ENCODE assay signal across 10 mouse cellular contexts in genomic region chr3:67344599-67344998, GRCm38 (mm10). TPM values are rescaled to one million over a fixed set of nuclear protein-coding genes. Genes with fewer than 3 reads are reported as not detected.
DNase-seq lines count a peak whose midpoint lies in the region; ATAC-seq and TF ChIP-seq lines count a peak whose summit lies in the region.
"Had no signal": no experiment of that assay in that cellular context is flagged by ENCODE, and none has a peak within 500 bp of the region (broad histone marks: within the 10 kb centered on the region; RNA-seq: fewer than 3 reads in every experiment).

No protein-coding gene starts in this region.

- no peak for ATAC-seq in kidney, embryonic 16.5 days (ENCODE audit: low FRiP score, low TSS enrichment)
- no peak; the same call in 1 of the 2 replicates for ATAC-seq in midbrain, embryonic 14.5 days (ENCODE audit: low FRiP score, low TSS enrichment)

- H3K4me2 ChIP-seq in kidney, embryonic 16.5 days (replicated peaks; ENCODE audit: low read depth, low read length) = no peak overlapping the region
- H3K4me2 ChIP-seq in midbrain, embryonic 14.5 days (ENCODE audit: low read length) = no peak overlapping the region
- H3K4me2 ChIP-seq: embryonic facial prominence, embryonic 15.5 days had no signal

- H3K27me3 ChIP-seq in kidney, adult 2 months (replicated peaks; ENCODE audit: control insufficient read depth, insufficient read depth, low read length) = no peaks in the 10 kb centered on the region
- H3K27me3 ChIP-seq in kidney, embryonic 16.5 days (ENCODE audit: insufficient read depth, low read length) = no peaks in the 10 kb centered on the region
- no peaks in the 10 kb centered on the region for H3K27me3 ChIP-seq in midbrain, embryonic 14.5 days (ENCODE audit: control insufficient read depth, insufficient read depth, low read length)
- no peaks in the 10 kb centered on the region for H3K27me3 ChIP-seq in thymus, adult 2 months (ENCODE audit: control insufficient read depth, insufficient read depth, low read length)
- H3K27me3 ChIP-seq: embryonic facial prominence, embryonic 15.5 days; megakaryocyte, embryonic 14.5 days had no signal

- H3K36me3 ChIP-seq in kidney, adult 2 months (ENCODE audit: control insufficient read depth, insufficient read depth, low read length) = no peaks in the 10 kb centered on the region
- no peaks in the 10 kb centered on the region for H3K36me3 ChIP-seq in kidney, embryonic 16.5 days (ENCODE audit: insufficient read depth, low read length)
- H3K36me3 ChIP-seq in midbrain, embryonic 14.5 days (ENCODE audit: control insufficient read depth, insufficient read depth, low read length) = no peaks in the 10 kb centered on the region
- H3K36me3 ChIP-seq in thymus, adult 2 months (ENCODE audit: control insufficient read depth, insufficient read depth, low read length) = no peaks in the 10 kb centered on the region
- H3K36me3 ChIP-seq: embryonic facial prominence, embryonic 15.5 days had no signal

- H3K9me3 ChIP-seq in kidney, embryonic 16.5 days (ENCODE audit: low read length) = no peaks in the 10 kb centered on the region
- H3K9me3 ChIP-seq in midbrain, embryonic 14.5 days (ENCODE audit: control insufficient read depth, low read length) = no peaks in the 10 kb centered on the region
- H3K9me3 ChIP-seq: embryonic facial prominence, embryonic 15.5 days; megakaryocyte, embryonic 14.5 days had no signal

- H3K27ac ChIP-seq in kidney, adult 2 months (ENCODE audit: insufficient read depth, low read depth, low read length) = no peak overlapping the region
- no peak overlapping the region for H3K27ac ChIP-seq in kidney, embryonic 16.5 days (ENCODE audit: low read length)
- no peak overlapping the region for H3K27ac ChIP-seq in midbrain, embryonic 14.5 days (replicated peaks; ENCODE audit: low read depth, low read length)
- H3K27ac ChIP-seq in thymus, adult 2 months (ENCODE audit: control insufficient read depth, insufficient read depth, low read length) = no peak overlapping the region
- H3K27ac ChIP-seq: embryonic facial prominence, embryonic 15.5 days had no signal

- peak; percentile 60 for TF ChIP-seq CTCF in kidney, adult 2 months (conservative IDR thresholded peaks at IDR 0.05; ENCODE audit: insufficient read depth, insufficient read length, low read depth, low read length)
- TF ChIP-seq CTCF in thymus, adult 2 months (IDR thresholded peaks at IDR 0.05; ENCODE audit: borderline replicate concordance, control insufficient read depth, extremely low read depth, insufficient read depth, low read length, poor library complexity) = no peak

- WGBS in kidney, adult 2 months = 12% methylated on average over 2 of the region's 2 CpGs
- WGBS in kidney, embryonic 16.5 days = 4% methylated on average over 2 of the region's 2 CpGs
- 4% methylated on average over 2 of the region's 2 CpGs for WGBS in midbrain, embryonic 14.5 days
- 49% methylated on average over 2 of the region's 2 CpGs for WGBS in thymus, adult 2 months

- peak; percentile 53 for DNase-seq in kidney, adult 2 months
- peak; percentile 74 for DNase-seq in MN1 (ENCODE audit: low spot score)
- peak; percentile 48 to 74 for DNase-seq in cerebellum, postnatal 25 days
- peak; percentile 53 to 70 for DNase-seq in heart, postnatal 14 days
- DNase-seq in layer of hippocampus, postnatal 36 days = peak; percentile 16 to 51
- DNase-seq in midbrain, embryonic 14.5 days = peak; percentile 86
- DNase-seq in thymus, adult 2 months = peak; percentile 55

- TF ChIP-seq POLR2A in kidney, adult 2 months (IDR thresholded peaks at IDR 0.05; ENCODE audit: low read depth, low read length) = no peak
- no peak for TF ChIP-seq POLR2A in thymus, adult 2 months (IDR thresholded peaks at IDR 0.05; ENCODE audit: control insufficient read depth, extremely low read depth, insufficient read depth, low read length, poor library complexity)

- intact Hi-C loops in heart, postnatal 14 days (cut with DNase I) = loop anchor here (1.0 to 10.0 kb wide), 3 partner anchors 370 to 1012 kb away; no protein-coding TSS in a partner anchor

- H3K4me3 ChIP-seq in kidney, adult 2 months (ENCODE audit: insufficient read depth, low read depth, low read length) = no peak overlapping the region
- H3K4me3 ChIP-seq in kidney, embryonic 16.5 days (ENCODE audit: low read length) = no peak overlapping the region
- no peak overlapping the region for H3K4me3 ChIP-seq in midbrain, embryonic 14.5 days (replicated peaks; ENCODE audit: low read depth, low read length)
- no peak overlapping the region for H3K4me3 ChIP-seq in thymus, adult 2 months (ENCODE audit: control insufficient read depth, insufficient read depth, low read length)
- H3K4me3 ChIP-seq: embryonic facial prominence, embryonic 15.5 days; megakaryocyte, embryonic 14.5 days had no signal

- H3K4me1 ChIP-seq in kidney, adult 2 months (ENCODE audit: control insufficient read depth, insufficient read depth, low read length) = no peaks in the 10 kb centered on the region
- no peaks in the 10 kb centered on the region for H3K4me1 ChIP-seq in kidney, embryonic 16.5 days (ENCODE audit: insufficient read depth, low read length)
- peaks cover 3% of the 10 kb centered on the region; the same call in 1 of the 2 replicates for H3K4me1 ChIP-seq in midbrain, embryonic 14.5 days (ENCODE audit: control insufficient read depth, insufficient read depth, low read length)
- H3K4me1 ChIP-seq in thymus, adult 2 months (replicated peaks; ENCODE audit: control insufficient read depth, insufficient read depth, low read length) = no peaks in the 10 kb centered on the region
- H3K4me1 ChIP-seq: embryonic facial prominence, embryonic 15.5 days; megakaryocyte, embryonic 14.5 days had no signal

- H3K9ac ChIP-seq in kidney, embryonic 16.5 days (replicated peaks; ENCODE audit: low read length) = no peak overlapping the region
- H3K9ac ChIP-seq in midbrain, embryonic 14.5 days (replicated peaks; ENCODE audit: low read length) = no peak overlapping the region
- H3K9ac ChIP-seq: embryonic facial prominence, embryonic 15.5 days had no signal

RNA-seq across cellular contexts. Expression of gene Mlf1, which starts 29.3 kb away (rescaled TPM):
- 0.11 and 1.6 TPM in 2 replicates for polyA plus RNA-seq in kidney, adult 2 months (2012; rRNA removed)
- polyA plus RNA-seq in kidney, embryonic 16.5 days (2015; fragmentation: Nextera tagmentation; extraction: Ambion mirVana) = 11.6 and 12.1 TPM in 2 replicates
- total RNA-seq in heart, postnatal 14 days (2021) = 100 to 1,000 TPM; 334 to 382 TPM
- total RNA-seq in layer of hippocampus, postnatal 36 days (2021) = 1 to 10 TPM in 1 of 2 experiments, under 1 TPM in 1; 0.75 to 1.4 TPM
- polyA plus RNA-seq in midbrain, embryonic 14.5 days (2014; fragmentation: Nextera tagmentation; extraction: Ambion mirVana) = 34.3 and 34.4 TPM in 2 replicates
- 0.31 and 2.2 TPM in 2 replicates for polyA plus RNA-seq in thymus, adult 2 months (2012; rRNA removed)

RNA-seq across cellular contexts. Expression of gene Gm17402, which starts 30.4 kb away (rescaled TPM):
- not detected in 2 replicates for polyA plus RNA-seq in kidney, adult 2 months (2012; rRNA removed)
- polyA plus RNA-seq in kidney, embryonic 16.5 days (2015; fragmentation: Nextera tagmentation; extraction: Ambion mirVana) = not detected in 2 replicates
- not detected for total RNA-seq in heart, postnatal 14 days (2021)
- not detected for total RNA-seq in layer of hippocampus, postnatal 36 days (2021)
- polyA plus RNA-seq in midbrain, embryonic 14.5 days (2014; fragmentation: Nextera tagmentation; extraction: Ambion mirVana) = not detected in 2 replicates
- not detected in 2 replicates for polyA plus RNA-seq in thymus, adult 2 months (2012; rRNA removed)
- polyA plus RNA-seq: embryonic facial prominence, embryonic 15.5 days had no signal

Comparison
In these comparisons a context has a peak if more than half of its experiments do, and no peak if none do; other contexts are left out.
1. DNase-seq: peak in every context shown above with its lines; median percentile 86 in midbrain, embryonic 14.5 days; 74 in MN1; 62 in heart, postnatal 14 days; 61 in cerebellum, postnatal 25 days; 55 in thymus, adult 2 months; 53 in kidney, adult 2 months; 34 in layer of hippocampus, postnatal 36 days.